Mouse (Mus musculus) frontal cortex, postnatal 25 days (tissue): ENCODE data around the gene Atg13.

ENCODE experiments used
- DNase-seq, 2 experiments: peaks; one replicate each; pipeline ENCODE4 v3.0.0; 2022; ENCODE audit warnings: low spot score in 2 of 2

The Atg13 gene

GRCm38 (mm10) chr2:91649553-91650359 is 60.6 kb downstream of the Atg13 start, which contains the start of the genes Zfp408 and Arhgap1:
Zfp408 (minus strand) TSS chr2:91649791.
Arhgap1 (plus strand) TSS chr2:91649860.
- DNase-seq: peak; percentile 88 to 92

GRCm38 (mm10) chr2:91649152-91649551 is 61.2 kb downstream of the Atg13 start:
- DNase-seq: no peak

GRCm38 (mm10) chr2:91646733-91647132 is 63.6 kb downstream of the Atg13 start:
- peak in 1 of 2 experiments; percentile 37 for DNase-seq

- no peak for DNase-seq
Measured at GRCm38 (mm10) chr2:91645811-91646210, 64.6 kb downstream of the Atg13 start.

GRCm38 (mm10) chr2:91645354-91645753 is 65.0 kb downstream of the Atg13 start:
- no peak for DNase-seq

- DNase-seq: no peak
Measured at GRCm38 (mm10) chr2:91644021-91644420, 66.4 kb downstream of the Atg13 start.

- DNase-seq: no peak
Measured at GRCm38 (mm10) chr2:91642825-91643415, 67.5 kb downstream of the Atg13 start.

GRCm38 (mm10) chr2:91638931-91639330 is 71.4 kb downstream of the Atg13 start:
- no peak for DNase-seq

GRCm38 (mm10) chr2:91636727-91637338 is 73.5 kb downstream of the Atg13 start:
- DNase-seq: no peak

- no peak for DNase-seq
Measured at GRCm38 (mm10) chr2:91636229-91636628, 74.1 kb downstream of the Atg13 start, which contains the start of gene F2. F2 (minus strand) TSS chr2:91636414.

GRCm38 (mm10) chr2:91635486-91635885 is 74.9 kb downstream of the Atg13 start:
- DNase-seq: no peak

- no peak for DNase-seq
Measured at GRCm38 (mm10) chr2:91634841-91635240, 75.5 kb downstream of the Atg13 start.

- DNase-seq: no peak
Measured at GRCm38 (mm10) chr2:91633334-91633977, 76.9 kb downstream of the Atg13 start.

- DNase-seq: no peak
Measured at GRCm38 (mm10) chr2:91632316-91632715, 78.1 kb downstream of the Atg13 start.

- no peak for DNase-seq
Measured at GRCm38 (mm10) chr2:91631826-91632225, 78.5 kb downstream of the Atg13 start.

GRCm38 (mm10) chr2:91630384-91630783 is 80.0 kb downstream of the Atg13 start:
- DNase-seq: no peak

- DNase-seq: no peak
Measured at GRCm38 (mm10) chr2:91629682-91630081, 80.7 kb downstream of the Atg13 start.

- no peak for DNase-seq
Measured at GRCm38 (mm10) chr2:91628171-91628570, 82.2 kb downstream of the Atg13 start.

GRCm38 (mm10) chr2:91627486-91627885 is 82.9 kb downstream of the Atg13 start:
- DNase-seq: no peak
